Mouse (Mus musculus) lung, embryonic 14.5 days (tissue): ENCODE measurements around the gene Abracl. TPM values are rescaled to one million over a fixed set of nuclear protein-coding genes. Genes with fewer than 3 reads are reported as not detected.

Experiments
- ATAC-seq: fragments of 200-750 bp; cut with Nextera tagmentation; 2 replicates; pipeline ENCODE4 v1.8.0; 2017; ENCODE audit warnings: mild to moderate bottlenecking, moderate TSS enrichment, moderate library complexity; ENCODE audit not compliant: insufficient read depth
- DNase-seq: peaks from one replicate; pipeline ENCODE4 v3.0.0-alpha.2; 2015
- H3K27ac ChIP-seq: fragments of 300-500 bp; sonication (generic); 2 replicates; pipeline ENCODE4 v1.5.1; 2014; ENCODE audit warnings: low read depth, mild to moderate bottlenecking, moderate library complexity
- H3K27me3 ChIP-seq: fragments of 300-500 bp; sonication (generic); 2 replicates; pipeline ENCODE4 v1.6.1; 2014; ENCODE audit warnings: low read length, control low read depth; ENCODE audit not compliant: insufficient read depth
- H3K36me3 ChIP-seq: fragments of 300-500 bp; sonication (generic); 2 replicates; pipeline ENCODE4 v1.6.1; 2014; ENCODE audit warnings: control low read depth; ENCODE audit not compliant: insufficient read depth
- H3K4me1 ChIP-seq: fragments of 300-500 bp; sonication (generic); 2 replicates; pipeline ENCODE4 v1.6.1; 2014; ENCODE audit warnings: antibody characterized with exemption, control low read depth; ENCODE audit not compliant: insufficient read depth
- H3K4me2 ChIP-seq: fragments of 300-500 bp; sonication (generic); 2 replicates; pipeline ENCODE4 v1.6.1; 2014; ENCODE audit warnings: mild to moderate bottlenecking
- H3K4me3 ChIP-seq: fragments of 300-500 bp; sonication (generic); 2 replicates; pipeline ENCODE4 v1.5.1; 2014; ENCODE audit warnings: low read depth, low read length
- H3K9ac ChIP-seq: fragments of 300-500 bp; sonication (generic); 2 replicates; pipeline ENCODE4 v1.6.1; 2014
- H3K9me3 ChIP-seq: fragments of 300-500 bp; sonication (generic); 2 replicates; pipeline ENCODE4 v1.6.1; 2016; ENCODE audit warnings: low read depth, low read length, control low read depth
- CTCF ChIP-seq: IDR thresholded peaks from 2 replicates; pipeline ENCODE4 v1.5.1; 2016; ENCODE audit warnings: antibody characterized with exemption, low read depth
- WGBS: fragments of 180-500 bp; shearing (Covaris S2); extraction: QIAGEN DNeasy Blood & Tissue Kit; methylation state at CpG from one replicate; pipeline ENCODE4 v1.1.7; 2014; 5-methylcytosine and 5-hydroxymethylcytosine counted together
- polyA plus RNA-seq: library from polyadenylated mRNA; unstranded; fragments of >200 nt; fragmentation: Nextera tagmentation; extraction: Ambion mirVana; gene quantifications from 2 replicates; pipeline ENCODE4 v1.2.1, GENCODE M21; 2014

Abracl gene
- polyA plus RNA-seq, 1 experiment from 2014 or later: 142 TPM

GRCm38 (mm10) chr10:17983313-17983712 lies 39.8 kb downstream of the Abracl start:
- H3K4me3 ChIP-seq: no peak overlapping the region
- DNase-seq (no peak), ATAC-seq (no peak)
- no peaks in the 10 kb centered on the region for H3K9me3 ChIP-seq
- H3K27me3 ChIP-seq: no peaks in the 10 kb centered on the region
- H3K27ac ChIP-seq: no peak overlapping the region
- no peak for TF ChIP-seq CTCF
- H3K36me3 ChIP-seq: no peaks in the 10 kb centered on the region
- no peak overlapping the region for H3K9ac ChIP-seq
- 88% methylated on average over 2 of the region's 2 CpGs for WGBS
- no peak overlapping the region for H3K4me2 ChIP-seq
- H3K4me1 ChIP-seq: no peaks in the 10 kb centered on the region

- Histone ChIP-seq H3K27ac (no peak overlapping the region), H3K4me3 (no peak overlapping the region), H3K9ac (no peak overlapping the region), H3K36me3 (no peaks in the 10 kb centered on the region), H3K9me3 (no peaks in the 10 kb centered on the region), H3K4me1 (no peaks in the 10 kb centered on the region), H3K4me2 (no peak overlapping the region), H3K27me3 (no peaks in the 10 kb centered on the region)
- DNase-seq: no peak
- WGBS: 57% methylated on average over 4 of the region's 4 CpGs
- no peak for TF ChIP-seq CTCF
- ATAC-seq: no peak
Measured at GRCm38 (mm10) chr10:17966090-17966489, 57.0 kb downstream of the Abracl start.

Other genes starting within 250 kb of the Abracl start
- gene Txlnb, start 227.1 kb downstream of the Abracl start, polyA plus RNA-seq: 0.24 and 0.76 TPM in 2 replicates
- 3.3 and 4.4 TPM in 2 replicates for gene Heca, start 75.2 kb downstream of the Abracl start, polyA plus RNA-seq
- 27.7 and 32.5 TPM in 2 replicates for gene Reps1, start 32.6 kb upstream of the Abracl start, polyA plus RNA-seq
- not detected in 2 replicates for gene Ect2l, start 187.6 kb upstream of the Abracl start, polyA plus RNA-seq
- 6.7 and 9.2 TPM in 2 replicates for gene Ccdc28a, start 211.7 kb upstream of the Abracl start, polyA plus RNA-seq